Mouse (Mus musculus): ENCODE results near the gene Pmepa1.

Gene Pmepa1

GRCm38 (mm10) chr2:173223496-173223895 is 52.8 kb downstream of the Pmepa1 start:
- no peak for DNase-seq

GRCm38 (mm10) chr2:173220754-173221153 is 55.6 kb downstream of the Pmepa1 start:
- no peak for DNase-seq

- DNase-seq, result peak; percentile 68
Measured at GRCm38 (mm10) chr2:173219256-173219954, 56.9 kb downstream of the Pmepa1 start.

DNA sequence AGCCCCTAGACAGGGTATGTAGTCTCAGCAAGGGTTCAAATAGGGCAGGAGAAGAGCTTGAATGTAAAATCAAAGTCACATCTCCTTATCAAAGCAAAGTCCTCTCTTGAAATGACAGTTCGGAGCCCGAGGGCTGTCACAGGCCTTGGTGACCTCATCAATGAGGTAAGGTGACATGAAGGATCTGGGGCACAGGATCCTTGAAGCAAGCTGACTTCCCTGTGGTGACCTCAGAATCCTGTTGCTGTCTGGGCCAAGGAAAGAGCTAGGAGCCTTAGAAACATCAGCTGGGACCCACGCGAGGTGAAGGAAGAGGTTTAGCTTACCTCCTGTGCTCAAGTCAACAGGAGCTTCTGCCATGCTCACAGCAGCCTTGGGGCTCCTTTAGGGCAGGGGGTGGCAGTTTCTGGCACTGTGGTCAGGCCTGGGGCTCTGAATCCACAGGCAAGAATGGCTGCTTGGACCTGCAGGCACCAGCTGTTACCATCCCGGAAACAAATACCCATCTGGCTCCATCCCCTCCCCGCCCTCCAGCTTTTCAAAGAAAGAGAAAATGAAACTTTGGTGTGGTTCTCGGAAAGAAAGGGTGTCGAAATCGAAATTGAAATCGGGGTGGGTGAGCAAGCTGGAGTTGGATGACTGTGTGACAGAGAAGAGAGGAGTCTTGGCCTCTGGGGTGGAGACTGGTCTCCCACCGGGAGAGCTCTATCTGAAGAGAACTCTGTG is 57.8 kb downstream of the Pmepa1 start, which contains the start of gene Zbp1:
Zbp1 (minus strand) TSS at position 508 of the 726 bp plus-strand sequence.
- DNase-seq, result no peak

- DNase-seq, result no peak
Measured at GRCm38 (mm10) chr2:173217763-173218258, 58.5 kb downstream of the Pmepa1 start.

GRCm38 (mm10) chr2:173217246-173217645 is 59.1 kb downstream of the Pmepa1 start:
- DNase-seq, result no peak

DNA sequence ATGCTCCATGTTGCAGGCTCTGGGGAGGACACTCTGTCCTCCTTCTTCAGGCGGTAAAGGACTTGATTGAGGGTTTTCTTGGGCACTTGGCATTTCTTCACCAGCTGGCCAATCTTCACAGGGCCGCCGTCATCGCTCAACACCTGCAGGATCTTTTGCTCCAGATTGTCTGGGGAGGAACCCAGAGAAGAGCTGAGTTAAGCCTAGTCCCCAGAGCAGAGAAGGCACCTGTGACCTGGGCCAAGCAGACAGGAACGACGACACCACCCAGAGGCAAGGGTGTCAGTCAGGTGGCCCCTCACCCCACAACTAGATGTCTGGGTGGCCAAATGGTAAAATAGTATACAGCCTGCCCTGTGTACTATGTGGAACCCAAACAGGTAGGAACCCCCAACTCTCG is 59.5 kb downstream of the Pmepa1 start:
- DNase-seq, result no peak

- no peak for DNase-seq
Measured at GRCm38 (mm10) chr2:173212227-173212626, 64.1 kb downstream of the Pmepa1 start.

DNA sequence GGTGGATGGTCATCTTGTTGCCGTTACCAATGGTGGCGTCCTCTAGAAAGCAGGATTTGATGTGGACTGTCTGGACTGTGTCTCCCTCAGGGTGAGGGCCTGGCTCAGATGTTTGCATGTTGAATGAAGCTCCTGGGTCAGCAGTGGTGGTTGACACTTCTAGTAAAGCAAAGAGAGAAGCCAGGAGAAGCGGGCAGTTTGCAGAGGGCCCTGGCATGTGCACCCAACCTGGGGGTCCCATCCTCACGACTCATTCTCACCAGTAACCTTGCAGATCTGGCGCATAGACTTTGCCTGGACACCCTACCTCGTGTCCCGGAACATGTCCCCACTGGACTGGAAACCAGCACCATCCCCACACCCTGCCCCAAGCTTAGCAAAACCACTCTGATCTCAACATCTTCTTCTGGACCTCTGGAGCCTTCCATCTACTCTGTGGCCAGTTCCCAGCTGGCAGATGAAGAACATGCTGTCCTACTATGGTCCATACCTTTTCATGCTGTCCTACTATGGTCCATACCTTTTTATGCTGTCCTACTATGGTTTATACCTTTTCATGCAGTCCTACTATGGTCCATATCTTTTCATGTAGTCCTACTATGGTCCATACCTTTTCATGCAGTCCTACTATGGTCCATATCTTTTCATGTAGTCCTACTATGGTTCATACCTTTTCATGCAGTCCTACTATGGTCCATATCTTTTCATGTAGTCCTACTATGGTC is 67.1 kb downstream of the Pmepa1 start:
- no peak for DNase-seq

DNA sequence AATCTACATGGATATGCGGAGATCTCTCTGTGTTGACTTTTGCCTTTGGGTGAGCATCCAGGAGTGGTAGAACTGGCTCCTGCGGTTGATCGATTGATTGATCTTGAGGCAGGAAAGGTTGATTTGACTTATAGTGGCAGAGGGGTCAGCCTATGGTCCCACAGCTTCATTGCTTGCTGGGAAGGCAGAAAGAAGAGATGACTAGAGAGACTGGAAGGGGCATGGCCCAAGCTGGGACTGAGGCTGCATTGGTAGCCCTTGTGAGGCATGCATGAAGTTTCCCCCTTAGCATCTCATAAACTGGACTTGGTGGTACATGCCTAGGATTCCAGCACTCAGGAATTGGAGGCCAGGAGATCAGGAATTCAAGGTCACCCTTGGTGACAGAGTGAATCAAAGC is 69.3 kb downstream of the Pmepa1 start:
- DNase-seq, result no peak

GRCm38 (mm10) chr2:173205563-173206099 is 70.7 kb downstream of the Pmepa1 start:
- no peak for DNase-seq

DNA sequence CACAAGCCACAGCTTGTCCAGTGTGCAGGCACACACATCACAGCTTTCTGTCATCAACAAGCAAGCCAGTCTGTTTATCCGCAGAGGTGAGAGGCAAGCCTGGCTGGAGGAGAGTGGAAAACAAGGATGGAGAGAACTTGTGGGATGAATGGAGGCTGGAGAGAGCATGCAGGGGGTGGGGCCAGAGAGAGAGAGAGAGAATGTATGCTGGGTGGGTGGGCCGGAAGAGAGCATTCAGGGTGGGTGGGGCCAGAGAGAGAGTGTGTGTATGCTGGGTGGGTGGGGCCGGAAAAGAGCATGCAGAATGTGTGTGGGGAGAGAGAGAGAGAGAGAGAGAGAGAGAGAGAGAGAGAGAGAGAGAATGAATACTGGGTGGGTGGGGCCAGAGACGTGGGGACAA is 71.7 kb downstream of the Pmepa1 start:
- DNase-seq, result no peak

- DNase-seq, result no peak
Measured at GRCm38 (mm10) chr2:173203726-173204125, 72.6 kb downstream of the Pmepa1 start.

- DNase-seq, result no peak
Measured at GRCm38 (mm10) chr2:173202924-173203689, 73.2 kb downstream of the Pmepa1 start.

DNA sequence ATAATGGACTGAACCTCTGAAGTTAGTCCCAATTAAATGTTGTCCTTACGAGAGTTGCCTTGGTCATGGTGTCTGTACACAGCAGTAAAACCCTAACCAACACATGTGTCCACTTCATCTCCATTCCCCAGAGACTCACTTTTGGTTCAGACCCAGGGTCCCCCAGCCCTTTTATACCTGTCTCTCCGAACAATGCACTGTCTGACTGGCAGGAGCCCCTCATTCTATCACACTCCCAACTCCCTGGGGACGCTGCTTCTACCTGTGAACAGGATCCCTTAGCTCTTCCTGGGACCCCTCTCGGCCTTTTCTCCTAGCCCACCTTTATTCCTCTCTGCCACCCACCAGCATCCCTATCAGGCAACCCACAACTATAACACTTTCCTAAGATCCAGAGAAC is 81.5 kb downstream of the Pmepa1 start:
- DNase-seq, result no peak

DNA sequence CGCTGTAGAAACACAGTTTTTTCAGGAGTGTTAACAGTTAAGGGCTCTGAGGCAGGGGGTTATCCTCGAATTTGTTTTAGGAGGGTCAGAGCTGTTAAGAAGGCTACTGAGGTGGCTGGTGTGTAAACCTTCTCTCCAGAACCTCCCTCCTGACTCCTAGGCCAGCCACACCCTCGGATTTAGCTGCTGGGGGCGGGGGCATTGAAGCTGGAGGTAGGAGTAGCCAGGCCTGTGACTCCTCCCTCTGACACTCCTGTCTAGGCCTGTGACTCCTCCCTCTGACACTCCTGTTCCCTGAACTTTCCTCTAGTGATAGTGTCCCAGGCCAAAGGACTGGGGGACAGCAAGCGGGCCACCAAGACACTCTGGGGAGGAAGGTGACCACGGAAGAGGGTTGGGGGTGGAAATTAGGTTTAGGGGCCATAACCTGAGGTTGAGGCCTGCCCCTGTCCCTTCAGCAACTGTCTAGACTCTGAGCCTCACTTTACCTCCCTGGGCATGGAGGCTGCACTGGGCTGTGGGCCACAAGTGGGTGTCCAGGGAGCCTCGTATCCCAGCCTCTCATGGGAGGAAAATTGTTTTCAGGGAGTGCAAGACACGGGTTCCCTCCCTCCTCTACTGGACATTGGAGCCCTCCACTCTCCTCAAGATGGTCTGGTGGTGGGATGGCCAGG is 89.0 kb downstream of the Pmepa1 start:
- peak; percentile 51 for DNase-seq

GRCm38 (mm10) chr2:173186047-173186943 is 90.0 kb downstream of the Pmepa1 start:
- DNase-seq, result peak; percentile 89

GRCm38 (mm10) chr2:173185282-173185681 is 91.1 kb downstream of the Pmepa1 start:
- DNase-seq, result no peak

DNA sequence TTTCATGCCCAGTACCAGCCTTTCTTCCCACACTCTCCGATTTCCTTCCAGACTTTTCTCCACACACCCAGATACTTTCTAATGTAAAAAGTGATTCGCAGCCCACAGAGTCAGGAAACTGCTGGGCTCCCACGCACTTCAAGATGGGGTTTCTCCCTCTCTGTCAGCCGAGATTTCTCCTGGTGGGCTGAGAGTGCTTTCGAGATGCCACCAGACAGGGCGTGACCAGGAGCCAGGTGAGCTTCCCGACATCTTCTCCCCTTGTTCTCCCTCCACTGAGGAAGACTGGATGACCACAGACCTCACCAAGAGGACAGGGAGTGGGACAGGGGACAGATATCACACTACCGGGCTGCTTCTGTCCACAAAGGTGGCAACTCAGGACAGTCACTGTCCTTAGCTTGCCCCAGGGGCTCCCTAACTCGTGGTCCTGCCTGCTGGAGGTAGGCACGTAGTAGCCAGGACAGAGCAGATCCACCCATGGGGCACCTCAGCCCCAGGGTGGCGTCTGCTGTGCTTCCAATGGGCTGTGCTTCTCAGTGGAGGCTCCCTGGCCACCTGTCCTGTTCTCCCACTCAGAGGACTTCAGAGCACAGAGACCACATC is 91.8 kb downstream of the Pmepa1 start:
- no peak for DNase-seq

- peak; percentile 86 for DNase-seq
Measured at GRCm38 (mm10) chr2:173183836-173184460, 92.4 kb downstream of the Pmepa1 start.

Data from kidney, postnatal 14 days (tissue).